Mouse (Mus musculus): ENCODE results near the gene Acyp1. TPM values are rescaled to one million over a fixed set of nuclear protein-coding genes. Genes with fewer than 3 reads are reported as not detected.
A peak's percentile ranks its signal among the peaks of the same experiment; 100 is the strongest.
"Not testable (repeated sequence)": the region's sequence is repeated elsewhere in the genome, so short reads cannot be mapped to it uniquely, and the experiment has no call there.

Gene Acyp1
- total RNA-seq, 2 experiments from 2014 or later, result 33.1 to 101 TPM

GRCm38 (mm10) chr12:85286941-85287340, 1.3 kb downstream of the Acyp1 start:
- peak; percentile 77 for ATAC-seq (replicated peaks; ENCODE audit: low FRiP score, low TSS enrichment, poor library complexity, severe bottlenecking)

GRCm38 (mm10) chr12:85284996-85285395, 3.2 kb downstream of the Acyp1 start:
- no peak for ATAC-seq (replicated peaks; ENCODE audit: low FRiP score, low TSS enrichment, poor library complexity, severe bottlenecking)

- ATAC-seq (replicated peaks; ENCODE audit: low FRiP score, low TSS enrichment, poor library complexity, severe bottlenecking), result no peak
These were observed 3.9 kb downstream of the Acyp1 start for GRCm38 (mm10) chr12:85284331-85284730.

- not testable (repeated sequence) for ATAC-seq (replicated peaks; ENCODE audit: low FRiP score, low TSS enrichment, poor library complexity, severe bottlenecking)
These were observed 6.5 kb downstream of the Acyp1 start for GRCm38 (mm10) chr12:85281756-85282155.

DNA sequence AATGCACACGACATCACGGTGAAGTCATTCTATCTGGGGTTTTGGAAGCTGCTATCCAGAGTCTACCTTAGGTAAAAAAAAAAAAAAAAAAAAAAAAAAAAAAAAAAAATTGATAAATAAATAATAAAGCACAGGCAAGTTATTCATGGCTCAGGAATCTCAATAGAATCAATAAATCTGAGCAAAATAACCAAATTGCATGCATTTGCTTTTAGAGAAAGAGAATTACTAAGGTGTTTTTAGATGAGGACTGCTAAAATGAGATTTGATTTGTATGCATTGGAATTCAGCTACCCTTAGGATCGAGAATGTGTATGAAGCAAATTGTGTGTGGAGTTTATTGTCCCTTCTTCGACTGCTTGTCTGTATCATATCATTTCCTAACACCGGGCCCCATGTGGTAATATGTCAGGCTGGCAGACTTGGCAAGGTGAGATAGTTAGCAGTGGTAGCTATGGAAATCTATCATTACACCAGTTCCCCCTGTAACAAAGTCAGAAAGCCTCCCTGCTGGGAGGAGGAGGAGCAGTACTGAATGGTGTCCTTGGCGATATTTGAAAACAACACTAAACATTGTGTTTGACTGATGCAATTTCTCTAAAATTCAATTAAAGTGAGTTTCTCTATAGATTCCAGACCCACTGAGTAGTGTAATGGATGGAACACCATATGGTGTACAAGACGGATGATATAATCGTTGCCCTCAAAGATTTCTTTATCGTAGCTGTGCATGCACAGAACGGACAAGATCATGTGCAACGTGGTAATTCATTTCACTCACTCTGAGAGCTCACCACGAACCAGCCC, 7.2 kb downstream of the Acyp1 start:
- ATAC-seq (replicated peaks; ENCODE audit: low FRiP score, low TSS enrichment, poor library complexity, severe bottlenecking), result peak; percentile 86

DNA sequence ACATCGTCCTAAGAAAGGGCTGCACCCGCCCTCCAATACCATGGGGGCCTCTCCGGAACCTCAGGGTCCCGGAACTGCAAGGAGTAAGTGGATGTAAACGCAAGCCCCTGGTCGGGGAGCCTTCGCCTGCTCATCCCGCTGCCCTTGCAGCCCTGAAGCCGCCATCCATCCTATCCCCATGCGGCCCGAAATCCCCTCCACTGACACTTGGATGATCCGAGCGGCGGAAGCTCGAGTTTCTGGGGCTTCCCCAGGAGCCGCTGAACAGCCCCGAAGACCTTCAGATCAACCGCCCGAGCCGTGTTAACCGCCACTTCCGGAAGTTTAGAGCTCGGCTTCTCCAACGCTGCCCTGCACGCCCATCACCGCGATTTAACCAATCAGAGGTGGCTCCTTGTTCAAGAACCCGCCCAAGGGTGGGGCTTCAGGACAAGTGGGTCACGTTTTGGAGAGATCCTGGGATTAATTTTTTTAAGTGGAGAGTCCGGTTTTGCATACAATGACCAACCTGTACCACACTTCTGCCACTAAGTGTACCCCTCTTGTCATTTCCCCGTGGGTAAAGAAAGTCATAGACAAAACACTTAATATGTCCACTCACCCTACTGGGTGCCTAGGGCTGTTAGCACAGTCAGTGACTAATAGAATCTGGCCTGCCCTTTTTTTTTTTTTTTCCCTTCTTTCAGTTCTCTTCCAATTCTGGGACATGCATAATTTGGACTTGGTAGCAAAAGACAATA, 8.0 kb downstream of the Acyp1 start:
- ATAC-seq (replicated peaks; ENCODE audit: low FRiP score, low TSS enrichment, poor library complexity, severe bottlenecking), result peak; percentile 85

DNA sequence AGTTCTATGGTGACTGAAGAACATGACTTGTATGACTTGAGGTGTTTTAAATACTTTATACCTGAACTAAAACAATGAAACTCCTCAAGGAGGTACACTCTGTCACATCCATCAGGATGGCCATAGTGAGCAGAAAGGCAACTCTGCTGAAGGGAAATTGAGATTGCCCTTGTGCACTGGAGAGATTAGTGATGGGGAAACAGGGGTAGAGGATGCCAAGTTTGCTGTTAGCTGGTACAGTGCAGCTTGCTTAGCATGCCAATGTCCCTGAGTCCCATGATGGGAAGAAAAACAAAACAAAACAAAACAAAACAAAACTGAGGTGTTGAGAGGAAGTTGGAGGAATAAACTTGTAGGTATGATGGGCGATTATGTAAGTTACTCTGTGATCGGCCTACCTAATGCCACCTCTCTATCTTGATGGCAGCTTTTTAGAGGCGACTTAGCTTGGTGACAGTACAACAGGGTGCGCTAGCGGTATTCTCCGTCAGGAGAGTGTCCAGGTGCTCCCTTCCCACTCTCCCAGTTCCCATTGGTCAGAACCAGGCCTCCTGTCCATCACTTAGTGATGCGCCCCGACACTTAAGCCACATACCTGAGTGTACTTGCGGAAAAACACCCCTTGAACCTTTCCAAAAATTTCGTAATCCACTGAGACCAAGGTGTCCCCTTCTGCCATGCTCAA, 8.7 kb downstream of the Acyp1 start:
- ATAC-seq (replicated peaks; ENCODE audit: low FRiP score, low TSS enrichment, poor library complexity, severe bottlenecking), result peak; percentile 57

GRCm38 (mm10) chr12:85278919-85279318, 9.3 kb downstream of the Acyp1 start:
- peak; percentile 72 for ATAC-seq (replicated peaks; ENCODE audit: low FRiP score, low TSS enrichment, poor library complexity, severe bottlenecking)

DNA sequence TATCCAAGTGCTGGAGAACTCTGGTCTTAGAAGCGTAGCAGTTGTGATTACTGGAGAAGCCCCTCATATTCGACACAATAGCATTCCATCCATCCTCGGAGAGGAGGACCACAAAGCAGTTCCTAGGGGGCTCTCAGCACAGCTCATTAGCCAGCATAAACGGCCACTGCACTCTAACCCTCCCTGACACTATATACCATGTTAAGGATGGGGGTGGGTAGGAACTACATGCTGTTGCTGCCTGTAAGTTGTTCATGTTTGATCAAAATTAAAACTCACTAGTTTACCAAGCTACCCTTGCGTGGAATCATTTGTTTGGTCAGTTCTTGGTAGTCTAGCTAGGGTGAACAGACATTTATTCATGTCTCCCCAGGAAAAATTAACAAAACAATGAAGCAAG, 12.0 kb downstream of the Acyp1 start:
- no peak for ATAC-seq (replicated peaks; ENCODE audit: low FRiP score, low TSS enrichment, poor library complexity, severe bottlenecking)

DNA sequence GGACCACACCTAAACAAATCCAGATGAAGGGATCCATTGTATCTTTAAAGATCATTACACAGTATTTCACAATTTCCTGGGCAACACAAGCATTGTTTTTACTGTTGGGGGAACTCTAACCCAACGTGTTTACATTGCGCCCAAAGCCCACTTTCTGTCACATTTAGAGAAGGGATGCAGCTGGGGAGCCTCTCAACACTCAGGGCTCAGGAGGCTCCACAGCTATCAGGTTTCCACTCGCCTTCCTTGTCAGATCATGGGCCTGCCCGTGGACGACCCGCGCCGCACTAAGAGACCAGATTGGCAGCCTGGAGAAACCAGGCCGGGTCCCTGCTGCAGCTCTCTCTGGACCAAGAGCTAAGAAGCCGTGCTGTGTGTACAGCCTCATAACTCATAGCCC, 14.7 kb downstream of the Acyp1 start:
- no peak for ATAC-seq (replicated peaks; ENCODE audit: low FRiP score, low TSS enrichment, poor library complexity, severe bottlenecking)

DNA sequence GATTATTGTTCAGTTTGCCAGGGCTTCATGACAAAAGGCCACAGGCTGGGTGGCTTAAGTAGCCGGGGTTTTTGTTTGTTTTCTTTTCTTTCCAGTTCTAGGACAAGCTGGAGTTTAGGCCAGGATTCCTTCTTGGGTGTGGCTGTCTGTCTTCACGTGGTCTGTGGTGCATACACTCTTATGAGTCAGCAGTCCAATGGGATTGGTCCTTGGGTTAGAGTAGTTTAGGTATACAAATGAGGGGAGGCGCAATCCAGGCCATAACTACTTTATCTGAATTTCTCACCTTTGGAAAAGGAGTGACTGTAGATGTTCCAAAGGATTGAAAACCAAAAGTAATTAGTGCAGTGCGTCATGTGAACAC, 16.4 kb downstream of the Acyp1 start:
- no peak for ATAC-seq (replicated peaks; ENCODE audit: low FRiP score, low TSS enrichment, poor library complexity, severe bottlenecking)

DNA sequence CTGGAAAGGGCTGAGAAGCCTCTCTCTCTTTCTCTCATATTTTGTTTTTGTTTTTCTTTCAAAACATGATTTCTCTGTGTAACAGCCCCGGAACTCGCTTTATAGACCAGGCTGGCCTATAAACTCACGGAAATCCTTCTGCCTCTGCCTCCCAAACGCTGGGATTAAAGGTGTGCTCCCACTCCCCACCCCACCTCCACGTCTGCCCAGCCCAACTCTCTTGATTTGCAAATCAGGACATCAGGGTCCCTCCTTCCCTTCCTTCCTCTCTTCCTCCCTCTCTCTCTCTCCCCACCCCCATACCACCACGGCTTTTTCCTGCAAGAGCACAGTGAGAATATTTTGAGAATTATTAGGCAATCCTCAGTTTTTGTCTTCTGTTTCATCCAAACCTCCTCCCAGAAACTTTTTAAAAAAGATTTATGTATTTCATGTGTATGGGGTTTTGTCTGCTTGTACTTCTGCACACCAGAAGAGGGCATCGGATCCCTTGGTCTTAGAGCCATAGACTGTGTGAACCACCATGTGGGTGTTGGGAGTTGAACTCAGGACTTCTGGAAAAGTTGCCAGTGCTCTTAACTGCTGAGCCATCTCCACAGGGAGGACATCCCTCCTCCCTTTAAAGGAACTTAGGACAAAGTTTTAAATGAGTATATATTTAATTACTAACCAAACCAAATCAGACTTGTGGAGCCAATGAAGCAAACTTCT, 17.0 kb downstream of the Acyp1 start:
- ATAC-seq (replicated peaks; ENCODE audit: low FRiP score, low TSS enrichment, poor library complexity, severe bottlenecking), result no peak

GRCm38 (mm10) chr12:85270319-85270718, 17.9 kb downstream of the Acyp1 start, which contains the start of gene Mlh3:
Mlh3 (minus strand) TSS chr12:85270599.
- ATAC-seq (replicated peaks; ENCODE audit: low FRiP score, low TSS enrichment, poor library complexity, severe bottlenecking), result peak; percentile 81

DNA sequence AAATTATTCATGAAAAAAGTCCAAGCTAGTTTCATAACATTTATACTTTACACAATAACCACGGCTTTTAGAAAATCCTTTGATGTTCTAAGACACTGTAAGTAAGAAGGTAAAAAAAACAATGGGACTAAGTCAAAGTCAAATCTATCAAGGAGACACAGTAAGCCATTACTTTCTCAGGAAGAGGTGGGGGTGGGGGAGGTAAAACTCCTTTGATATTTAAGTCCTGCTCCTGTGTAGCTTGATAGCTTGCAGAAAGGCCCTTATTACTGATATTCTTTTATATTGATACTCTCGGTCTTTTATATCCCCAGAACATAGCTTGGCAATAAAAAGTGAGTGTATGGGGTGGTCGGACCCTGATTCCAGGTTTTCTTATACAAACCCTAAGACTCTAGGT, 18.4 kb downstream of the Acyp1 start:
- no peak for ATAC-seq (replicated peaks; ENCODE audit: low FRiP score, low TSS enrichment, poor library complexity, severe bottlenecking)

- ATAC-seq (replicated peaks; ENCODE audit: low FRiP score, low TSS enrichment, poor library complexity, severe bottlenecking), result no peak
These were observed 22.0 kb downstream of the Acyp1 start for GRCm38 (mm10) chr12:85266248-85266647.

DNA sequence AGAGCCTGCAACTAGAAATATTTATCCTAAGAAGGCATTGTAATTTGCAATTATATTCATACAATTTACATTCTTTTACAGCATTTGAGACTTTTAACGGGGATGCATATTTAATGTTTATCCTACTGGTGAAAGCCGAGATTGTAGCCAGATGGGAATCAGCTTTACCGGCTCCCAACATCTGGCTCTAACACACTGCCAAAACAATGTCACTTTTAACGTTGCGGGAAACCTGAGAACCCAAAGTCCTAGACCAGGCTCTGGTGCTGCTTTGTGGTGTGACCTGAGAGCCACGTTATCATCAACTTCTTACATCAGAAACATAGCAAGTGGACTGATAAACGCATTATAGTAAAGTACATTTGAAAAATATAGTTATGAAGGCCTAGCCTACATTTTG, 23.3 kb downstream of the Acyp1 start:
- no peak for ATAC-seq (replicated peaks; ENCODE audit: low FRiP score, low TSS enrichment, poor library complexity, severe bottlenecking)

DNA sequence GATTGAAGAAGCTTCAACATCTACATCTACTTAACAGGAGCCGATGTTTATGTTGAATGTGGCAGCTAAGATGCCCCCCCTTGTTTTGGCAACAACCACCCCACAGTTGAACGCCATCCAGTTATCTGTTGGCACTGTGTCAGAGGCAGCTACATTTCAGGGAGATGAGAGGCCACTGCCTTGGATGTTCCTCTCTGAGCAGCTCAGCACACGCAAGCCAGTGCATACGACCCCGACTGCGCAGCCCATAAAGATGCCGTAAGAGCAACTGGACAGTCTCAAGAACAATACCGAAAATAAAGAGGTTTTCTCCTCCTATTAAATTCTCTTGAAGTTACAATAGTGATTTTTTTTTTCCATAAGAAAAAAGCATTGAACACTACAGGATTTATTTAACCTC, 23.7 kb downstream of the Acyp1 start:
- peak; percentile 55; the same call in 1 of the 2 replicates for ATAC-seq (replicated peaks; ENCODE audit: low FRiP score, low TSS enrichment, poor library complexity, severe bottlenecking)

- ATAC-seq (replicated peaks; ENCODE audit: low FRiP score, low TSS enrichment, poor library complexity, severe bottlenecking), result no peak
These were observed 25.0 kb downstream of the Acyp1 start for GRCm38 (mm10) chr12:85263190-85263589.

DNA sequence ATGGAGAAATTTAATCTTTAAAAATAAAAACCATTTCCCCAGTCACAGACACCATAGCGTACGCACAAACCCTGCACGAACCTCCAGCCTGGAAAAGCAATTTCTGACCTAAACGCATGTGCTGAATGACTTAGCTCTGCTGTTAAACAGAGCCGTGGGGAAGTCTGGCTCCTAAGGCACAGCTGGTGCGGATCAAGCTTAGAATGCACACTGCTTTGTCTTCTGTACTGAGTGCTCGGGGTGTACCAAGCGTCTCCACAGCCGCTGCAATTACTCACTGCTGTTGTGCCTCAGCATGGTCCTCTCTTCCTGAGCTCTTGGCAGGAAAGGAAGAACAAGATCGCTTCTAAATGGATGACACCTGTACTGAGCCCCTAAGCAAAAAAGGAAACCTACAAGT, 25.7 kb downstream of the Acyp1 start:
- ATAC-seq (replicated peaks; ENCODE audit: low FRiP score, low TSS enrichment, poor library complexity, severe bottlenecking), result no peak

All from megakaryocyte-erythroid progenitor cell, adult 5-6 weeks (primary cell).